Mouse (Mus musculus) stomach, postnatal 0 days (tissue): ENCODE data around the gene Akap17b. TPM values are rescaled to one million over a fixed set of nuclear protein-coding genes. Genes with fewer than 3 reads are reported as not detected.
A peak's percentile ranks its signal among the peaks of the same experiment; 100 is the strongest.

Experiments used
- ATAC-seq: fragments of 200-750 bp; cut with Nextera tagmentation; 2 replicates; pipeline ENCODE4 v1.8.0; 2017; ENCODE audit not compliant: low FRiP score, low TSS enrichment
- DNase-seq: peaks from one replicate; pipeline ENCODE4 v3.0.0-alpha.2; 2016; ENCODE audit warnings: low spot score
- H3K27ac ChIP-seq: fragments of 300-500 bp; sonication (generic); replicated peaks from 2 replicates; pipeline ENCODE4 v1.5.1; 2014; ENCODE audit warnings: mild to moderate bottlenecking, control low read depth
- H3K27me3 ChIP-seq: fragments of 300-500 bp; sonication (generic); 2 replicates; pipeline ENCODE4 v1.6.1; 2014; ENCODE audit warnings: low read length; ENCODE audit not compliant: control insufficient read depth, insufficient read depth
- H3K36me3 ChIP-seq: fragments of 300-500 bp; sonication (generic); 2 replicates; pipeline ENCODE4 v1.6.1; 2014; ENCODE audit warnings: low read length, mixed read lengths; ENCODE audit not compliant: control insufficient read depth, insufficient read depth
- H3K4me1 ChIP-seq: fragments of 300-500 bp; sonication (generic); replicated peaks from 2 replicates; pipeline ENCODE4 v1.6.1; 2014; ENCODE audit warnings: antibody characterized with exemption; ENCODE audit not compliant: control insufficient read depth, insufficient read depth
- H3K4me2 ChIP-seq: fragments of 300-500 bp; sonication (generic); replicated peaks from 2 replicates; pipeline ENCODE4 v1.6.1; 2014; ENCODE audit warnings: low read depth, mild to moderate bottlenecking, control low read depth, moderate library complexity
- H3K4me3 ChIP-seq: fragments of 300-500 bp; sonication (generic); 2 replicates; pipeline ENCODE4 v1.5.1; 2014; ENCODE audit warnings: low read depth, low read length, control low read depth
- H3K9ac ChIP-seq: fragments of 300-500 bp; sonication (generic); 2 replicates; pipeline ENCODE4 v1.6.1; 2014; ENCODE audit warnings: mild to moderate bottlenecking, low read length, control low read depth, mixed read lengths
- H3K9me3 ChIP-seq: fragments of 300-500 bp; sonication (generic); 2 replicates; pipeline ENCODE4 v1.6.1; 2016; ENCODE audit warnings: low read length; ENCODE audit not compliant: control insufficient read depth
- CTCF ChIP-seq: IDR thresholded peaks from 2 replicates; pipeline ENCODE4 v1.5.1; 2016; ENCODE audit warnings: antibody characterized with exemption, low read depth, mild to moderate bottlenecking, moderate library complexity
- EP300 ChIP-seq: optimal IDR thresholded peaks from 2 replicates; pipeline ENCODE3; 2016; ENCODE audit warnings: antibody characterized with exemption
- WGBS: fragments of 180-500 bp; shearing (Covaris S2); extraction: QIAGEN DNeasy Blood & Tissue Kit; methylation state at CpG from one replicate; pipeline ENCODE4 v1.1.7; 2014; 5-methylcytosine and 5-hydroxymethylcytosine counted together
- polyA plus RNA-seq: library from polyadenylated mRNA; unstranded; fragments of >200 nt; fragmentation: Nextera tagmentation; extraction: Ambion mirVana; gene quantifications from 2 replicates; pipeline ENCODE4 v1.2.1, GENCODE M21; 2015

The Akap17b gene
- polyA plus RNA-seq, 1 experiment from 2014 or later = 1.2 TPM

- Histone ChIP-seq H3K4me2 (no peak overlapping the region), H3K9me3 (no peaks in the 10 kb centered on the region), H3K4me1 (no peaks in the 10 kb centered on the region), H3K9ac (no peak overlapping the region), H3K36me3 (no peaks in the 10 kb centered on the region), H3K4me3 (no peak overlapping the region), H3K27me3 (no peaks in the 10 kb centered on the region), H3K27ac (no peak overlapping the region)
- peak; percentile 82 for TF ChIP-seq CTCF
- TF ChIP-seq EP300 = no peak
- WGBS = 7% methylated on average over 7 of the region's 7 CpGs
- ATAC-seq (no peak), DNase-seq (peak; percentile 73)
These were observed 83.5 kb downstream of the Akap17b start for GRCm38 (mm10) chrX:36561650-36562049.

GRCm38 (mm10) chrX:36560170-36560569, 85.0 kb downstream of the Akap17b start:
- DNase-seq (no peak), ATAC-seq (no peak)
- Histone ChIP-seq H3K4me1 (no peaks in the 10 kb centered on the region), H3K36me3 (no peaks in the 10 kb centered on the region), H3K27me3 (no peaks in the 10 kb centered on the region), H3K27ac (no peak overlapping the region), H3K4me3 (no peak overlapping the region), H3K9ac (no peak overlapping the region), H3K4me2 (no peak overlapping the region), H3K9me3 (no peaks in the 10 kb centered on the region)
- TF ChIP-seq CTCF (no peak), EP300 (no peak)
- WGBS = 55% methylated on average over 4 of the region's 4 CpGs

Other genes starting within 250 kb of the Akap17b start
- not detected in 2 replicates for gene Gm6268, start 244.1 kb downstream of the Akap17b start, polyA plus RNA-seq
- not detected in 2 replicates for gene Gm14569, start 153.6 kb downstream of the Akap17b start, polyA plus RNA-seq
- gene Pgrmc1, start 47.2 kb downstream of the Akap17b start, polyA plus RNA-seq = 240 and 247 TPM in 2 replicates
- gene Slc25a43, start 98.3 kb upstream of the Akap17b start, polyA plus RNA-seq = 1.4 and 1.6 TPM in 2 replicates
- gene Slc25a5, start 150.3 kb upstream of the Akap17b start, polyA plus RNA-seq = 1,050 and 1,122 TPM in 2 replicates
- gene Ube2a, start 228.5 kb upstream of the Akap17b start, polyA plus RNA-seq = 128 and 139 TPM in 2 replicates
- gene C330007P06Rik, start 228.7 kb upstream of the Akap17b start, polyA plus RNA-seq = 14.6 and 15.1 TPM in 2 replicates